Mouse (Mus musculus) intestine, embryonic 14.5 days (tissue): ENCODE measurements around the gene Bphl. TPM values are rescaled to one million over a fixed set of nuclear protein-coding genes. Genes with fewer than 3 reads are reported as not detected.

Experiments used
- ATAC-seq: fragments of 200-750 bp; cut with Nextera tagmentation; replicated peaks from 2 replicates; pipeline ENCODE4 v1.8.0; 2017; ENCODE audit warnings: low read depth, moderate number of reproducible peaks, moderate TSS enrichment, moderate library complexity; ENCODE audit not compliant: low FRiP score, low TSS enrichment
- DNase-seq: peaks from one replicate; pipeline ENCODE4 v3.0.0-alpha.2; 2018; ENCODE audit warnings: low spot score
- H3K27ac ChIP-seq: fragments of 300-500 bp; sonication (generic); 2 replicates; pipeline ENCODE4 v1.5.1; 2014; ENCODE audit warnings: low read depth, mild to moderate bottlenecking, control low read depth
- H3K27me3 ChIP-seq: fragments of 300-500 bp; sonication (generic); replicated peaks from 2 replicates; pipeline ENCODE4 v1.6.1; 2014; ENCODE audit warnings: low read length, control low read depth; ENCODE audit not compliant: control insufficient read depth, insufficient read depth
- H3K36me3 ChIP-seq: fragments of 300-500 bp; sonication (generic); 2 replicates; pipeline ENCODE4 v1.6.1; 2014; ENCODE audit warnings: low read length, control low read depth; ENCODE audit not compliant: control insufficient read depth, insufficient read depth
- H3K4me1 ChIP-seq: fragments of 300-500 bp; sonication (generic); replicated peaks from 2 replicates; pipeline ENCODE4 v1.6.1; 2014; ENCODE audit warnings: low read length, control low read depth, mixed read lengths; ENCODE audit not compliant: control insufficient read depth, insufficient read depth
- H3K4me2 ChIP-seq: fragments of 300-500 bp; sonication (generic); 2 replicates; pipeline ENCODE4 v1.6.1; 2014; ENCODE audit warnings: low read length
- H3K4me3 ChIP-seq: fragments of 300-500 bp; sonication (generic); 2 replicates; pipeline ENCODE4 v1.5.1; 2014; ENCODE audit warnings: low read depth, low read length, control low read depth, mixed read lengths
- H3K9ac ChIP-seq: fragments of 300-500 bp; sonication (generic); 2 replicates; pipeline ENCODE4 v1.6.1; 2014; ENCODE audit warnings: mild to moderate bottlenecking, low read length
- H3K9me3 ChIP-seq: fragments of 300-500 bp; sonication (generic); 2 replicates; pipeline ENCODE4 v1.6.1; 2016; ENCODE audit warnings: low read length, control low read depth; ENCODE audit not compliant: control insufficient read depth
- WGBS: fragments of 180-500 bp; shearing (Covaris S2); extraction: QIAGEN DNeasy Blood & Tissue Kit; methylation state at CpG from one replicate; pipeline ENCODE4 v1.1.7; 2014; 5-methylcytosine and 5-hydroxymethylcytosine counted together
- polyA plus RNA-seq: library from polyadenylated mRNA; unstranded; fragments of >200 nt; fragmentation: Nextera tagmentation; extraction: Ambion mirVana; gene quantifications from 2 replicates; pipeline ENCODE4 v1.2.1, GENCODE M21; 2014

Gene Bphl
- polyA plus RNA-seq, 1 experiment from 2014 or later, result 40.4 TPM

GRCm38 (mm10) chr13:34101908-34102307, 64.5 kb downstream of the Bphl start:
- Histone ChIP-seq H3K4me1 (no peaks in the 10 kb centered on the region), H3K4me3 (no peak overlapping the region), H3K27me3 (no peaks in the 10 kb centered on the region), H3K9me3 (no peaks in the 10 kb centered on the region), H3K27ac (no peak overlapping the region), H3K4me2 (no peak overlapping the region), H3K9ac (no peak overlapping the region), H3K36me3 (no peaks in the 10 kb centered on the region)
- DNase-seq (no peak), ATAC-seq (no peak)
- 83% methylated on average over 9 of the region's 9 CpGs for WGBS

GRCm38 (mm10) chr13:34105364-34105763, 68.0 kb downstream of the Bphl start:
- H3K27ac ChIP-seq, result no peak overlapping the region
- no peaks in the 10 kb centered on the region for H3K36me3 ChIP-seq
- no peak overlapping the region for H3K4me3 ChIP-seq
- 74% methylated on average over 1 of the region's 1 CpGs for WGBS
- no peak overlapping the region for H3K4me2 ChIP-seq
- DNase-seq, result no peak
- H3K27me3 ChIP-seq, result no peaks in the 10 kb centered on the region
- H3K9ac ChIP-seq, result no peak overlapping the region
- no peak for ATAC-seq
- H3K9me3 ChIP-seq, result no peaks in the 10 kb centered on the region
- no peaks in the 10 kb centered on the region for H3K4me1 ChIP-seq

- H3K9ac ChIP-seq, result no peak overlapping the region
- 75% methylated on average over 2 of the region's 2 CpGs for WGBS
- DNase-seq (no peak), ATAC-seq (no peak)
- H3K27ac ChIP-seq, result no peak overlapping the region
- H3K36me3 ChIP-seq, result no peaks in the 10 kb centered on the region
- H3K4me1 ChIP-seq, result no peaks in the 10 kb centered on the region
- H3K4me3 ChIP-seq, result no peak overlapping the region
- no peaks in the 10 kb centered on the region for H3K27me3 ChIP-seq
- H3K4me2 ChIP-seq, result no peak overlapping the region
- no peaks in the 10 kb centered on the region for H3K9me3 ChIP-seq
Measured at GRCm38 (mm10) chr13:34106256-34106655, 68.9 kb downstream of the Bphl start.

GRCm38 (mm10) chr13:34106999-34107398, 69.6 kb downstream of the Bphl start:
- 97% methylated on average over 1 of the region's 1 CpGs for WGBS
- Histone ChIP-seq H3K4me3 (no peak overlapping the region), H3K4me1 (no peaks in the 10 kb centered on the region), H3K36me3 (no peaks in the 10 kb centered on the region), H3K9me3 (no peaks in the 10 kb centered on the region), H3K27me3 (no peaks in the 10 kb centered on the region), H3K27ac (no peak overlapping the region), H3K9ac (no peak overlapping the region), H3K4me2 (no peak overlapping the region)
- ATAC-seq, result no peak
- DNase-seq, result no peak

GRCm38 (mm10) chr13:34109035-34109676, 71.8 kb downstream of the Bphl start:
- Histone ChIP-seq H3K4me3 (no peak overlapping the region), H3K36me3 (no peaks in the 10 kb centered on the region), H3K9ac (no peak overlapping the region), H3K4me2 (no peak overlapping the region), H3K4me1 (no peaks in the 10 kb centered on the region), H3K9me3 (no peaks in the 10 kb centered on the region), H3K27me3 (no peaks in the 10 kb centered on the region), H3K27ac (no peak overlapping the region)
- no peak for ATAC-seq
- DNase-seq, result no peak
- WGBS, result 85% methylated on average over 4 of the region's 4 CpGs

- Histone ChIP-seq H3K9ac (no peak overlapping the region), H3K27ac (no peak overlapping the region), H3K36me3 (no peaks in the 10 kb centered on the region), H3K27me3 (no peaks in the 10 kb centered on the region), H3K9me3 (no peaks in the 10 kb centered on the region), H3K4me2 (no peak overlapping the region), H3K4me3 (no peak overlapping the region), H3K4me1 (no peaks in the 10 kb centered on the region)
- DNase-seq (no peak), ATAC-seq (no peak)
- 65% methylated on average over 4 of the region's 4 CpGs for WGBS
Measured at GRCm38 (mm10) chr13:34109677-34110058, 72.3 kb downstream of the Bphl start.

GRCm38 (mm10) chr13:34111019-34111418, 73.6 kb downstream of the Bphl start:
- no peak overlapping the region for H3K27ac ChIP-seq
- DNase-seq, result no peak
- 32% methylated on average over 5 of the region's 5 CpGs for WGBS

GRCm38 (mm10) chr13:34111878-34112277, 74.5 kb downstream of the Bphl start:
- Histone ChIP-seq H3K9ac (no peak overlapping the region), H3K36me3 (no peaks in the 10 kb centered on the region), H3K4me2 (no peak overlapping the region), H3K27me3 (no peaks in the 10 kb centered on the region), H3K4me1 (no peaks in the 10 kb centered on the region), H3K27ac (no peak overlapping the region), H3K9me3 (no peaks in the 10 kb centered on the region), H3K4me3 (no peak overlapping the region)
- ATAC-seq (no peak), DNase-seq (no peak)
- WGBS, result 85% methylated on average over 3 of the region's 3 CpGs

More at GRCm38 (mm10) chr13:34111019-34111418, 73.6 kb downstream of the Bphl start:
- no peaks in the 10 kb centered on the region for H3K36me3 ChIP-seq
- H3K4me2 ChIP-seq, result no peak overlapping the region
- no peak overlapping the region for H3K9ac ChIP-seq
- no peaks in the 10 kb centered on the region for H3K9me3 ChIP-seq
- no peaks in the 10 kb centered on the region for H3K27me3 ChIP-seq
- no peak for ATAC-seq
- H3K4me1 ChIP-seq, result no peaks in the 10 kb centered on the region
- no peak overlapping the region for H3K4me3 ChIP-seq

GRCm38 (mm10) chr13:34112369-34113081, 75.1 kb downstream of the Bphl start:
- Histone ChIP-seq H3K27ac (no peak overlapping the region), H3K4me2 (no peak overlapping the region), H3K4me3 (no peak overlapping the region), H3K9ac (no peak overlapping the region), H3K4me1 (no peaks in the 10 kb centered on the region), H3K9me3 (no peaks in the 10 kb centered on the region), H3K27me3 (no peaks in the 10 kb centered on the region), H3K36me3 (no peaks in the 10 kb centered on the region)
- WGBS, result 82% methylated on average over 5 of the region's 5 CpGs
- ATAC-seq (no peak), DNase-seq (no peak)
